Mouse (Mus musculus): ENCODE results near the gene Gm43638. TPM values are rescaled to one million over a fixed set of nuclear protein-coding genes. Genes with fewer than 3 reads are reported as not detected.
"Not testable (repeated sequence)": the region's sequence is repeated elsewhere in the genome, so short reads cannot be mapped to it uniquely, and the experiment has no call there.

Gene Gm43638
- polyA plus RNA-seq (2015; fragmentation: Nextera tagmentation; extraction: Ambion mirVana) = not detected in 2 replicates

GRCm38 (mm10) chr5:87486706-87487105 is at the start of gene Gm43638:
Gene Gm43638 (minus strand): TSS chr5:87486806.
- ATAC-seq (replicated peaks; ENCODE audit: extremely low read depth, insufficient read depth, low FRiP score); H3K27ac ChIP-seq (ENCODE audit: low read length); H3K4me3 ChIP-seq (ENCODE audit: low read length); H3K36me3 ChIP-seq (ENCODE audit: control insufficient read depth, insufficient read depth); H3K4me2 ChIP-seq (ENCODE audit: low read depth, low read length); H3K9ac ChIP-seq (ENCODE audit: low read length); H3K4me1 ChIP-seq (ENCODE audit: control insufficient read depth, insufficient read depth, low read length); H3K27me3 ChIP-seq (ENCODE audit: control insufficient read depth, insufficient read depth, low read length); H3K9me3 ChIP-seq (replicated peaks; ENCODE audit: control insufficient read depth, low read length): not testable (repeated sequence)
- WGBS = 67% methylated on average over 1 of the region's 1 CpGs

- Histone ChIP-seq H3K27me3 (ENCODE audit: control insufficient read depth, insufficient read depth, low read length) (no peaks in the 10 kb centered on the region), H3K9ac (ENCODE audit: low read length) (no peak overlapping the region), H3K27ac (ENCODE audit: low read length) (no peak overlapping the region), H3K4me2 (ENCODE audit: low read depth, low read length) (no peak overlapping the region), H3K36me3 (ENCODE audit: control insufficient read depth, insufficient read depth) (no peaks in the 10 kb centered on the region), H3K9me3 (replicated peaks; ENCODE audit: control insufficient read depth, low read length) (no peaks in the 10 kb centered on the region), H3K4me3 (ENCODE audit: low read length) (no peak overlapping the region), H3K4me1 (ENCODE audit: control insufficient read depth, insufficient read depth, low read length) (no peaks in the 10 kb centered on the region)
- no peak for ATAC-seq (replicated peaks; ENCODE audit: extremely low read depth, insufficient read depth, low FRiP score)
- 76% methylated on average over 4 of the region's 4 CpGs for WGBS
Observed at GRCm38 (mm10) chr5:87535994-87536644, 49.5 kb upstream of the Gm43638 start.

GRCm38 (mm10) chr5:87532288-87532687 is 45.7 kb upstream of the Gm43638 start:
- no peaks in the 10 kb centered on the region for H3K36me3 ChIP-seq (ENCODE audit: control insufficient read depth, insufficient read depth)
- H3K4me3 ChIP-seq (ENCODE audit: low read length) = no peak overlapping the region
- no peak overlapping the region for H3K9ac ChIP-seq (ENCODE audit: low read length)
- H3K4me2 ChIP-seq (ENCODE audit: low read depth, low read length) = no peak overlapping the region
- H3K4me1 ChIP-seq (ENCODE audit: control insufficient read depth, insufficient read depth, low read length) = no peaks in the 10 kb centered on the region
- 59% methylated on average over 2 of the region's 2 CpGs for WGBS
- no peaks in the 10 kb centered on the region for H3K9me3 ChIP-seq (replicated peaks; ENCODE audit: control insufficient read depth, low read length)
- H3K27me3 ChIP-seq (ENCODE audit: control insufficient read depth, insufficient read depth, low read length) = no peaks in the 10 kb centered on the region
- ATAC-seq (replicated peaks; ENCODE audit: extremely low read depth, insufficient read depth, low FRiP score) = no peak
- no peak overlapping the region for H3K27ac ChIP-seq (ENCODE audit: low read length)

- not testable (repeated sequence) for H3K36me3 ChIP-seq (ENCODE audit: control insufficient read depth, insufficient read depth); H3K9ac ChIP-seq (ENCODE audit: low read length); H3K27ac ChIP-seq (ENCODE audit: low read length); H3K27me3 ChIP-seq (ENCODE audit: control insufficient read depth, insufficient read depth, low read length); ATAC-seq (replicated peaks; ENCODE audit: extremely low read depth, insufficient read depth, low FRiP score); H3K9me3 ChIP-seq (replicated peaks; ENCODE audit: control insufficient read depth, low read length); H3K4me3 ChIP-seq (ENCODE audit: low read length); H3K4me2 ChIP-seq (ENCODE audit: low read depth, low read length); H3K4me1 ChIP-seq (ENCODE audit: control insufficient read depth, insufficient read depth, low read length)
- 71% methylated on average over 2 of the region's 2 CpGs for WGBS
Observed at GRCm38 (mm10) chr5:87523561-87523960, 37.0 kb upstream of the Gm43638 start.

GRCm38 (mm10) chr5:87505776-87506458 is 19.3 kb upstream of the Gm43638 start:
- ATAC-seq (replicated peaks; ENCODE audit: extremely low read depth, insufficient read depth, low FRiP score) = no peak

GRCm38 (mm10) chr5:87502687-87503086 is 16.1 kb upstream of the Gm43638 start:
- H3K4me3 ChIP-seq (ENCODE audit: low read length) = no peak overlapping the region
- H3K9me3 ChIP-seq (replicated peaks; ENCODE audit: control insufficient read depth, low read length) = no peaks in the 10 kb centered on the region
- H3K4me2 ChIP-seq (ENCODE audit: low read depth, low read length) = no peak overlapping the region
- no peaks in the 10 kb centered on the region for H3K27me3 ChIP-seq (ENCODE audit: control insufficient read depth, insufficient read depth, low read length)
- H3K4me1 ChIP-seq (ENCODE audit: control insufficient read depth, insufficient read depth, low read length) = no peaks in the 10 kb centered on the region
- H3K27ac ChIP-seq (ENCODE audit: low read length) = no peak overlapping the region
- ATAC-seq (replicated peaks; ENCODE audit: extremely low read depth, insufficient read depth, low FRiP score) = no peak
- 56% methylated on average over 1 of the region's 1 CpGs for WGBS
- no peaks in the 10 kb centered on the region for H3K36me3 ChIP-seq (ENCODE audit: control insufficient read depth, insufficient read depth)
- H3K9ac ChIP-seq (ENCODE audit: low read length) = no peak overlapping the region

More at GRCm38 (mm10) chr5:87505776-87506458, 19.3 kb upstream of the Gm43638 start:
- Histone ChIP-seq H3K4me1 (ENCODE audit: control insufficient read depth, insufficient read depth, low read length) (no peaks in the 10 kb centered on the region), H3K4me2 (ENCODE audit: low read depth, low read length) (no peak overlapping the region), H3K36me3 (ENCODE audit: control insufficient read depth, insufficient read depth) (no peaks in the 10 kb centered on the region), H3K4me3 (ENCODE audit: low read length) (no peak overlapping the region), H3K27ac (ENCODE audit: low read length) (no peak overlapping the region), H3K9ac (ENCODE audit: low read length) (no peak overlapping the region), H3K9me3 (replicated peaks; ENCODE audit: control insufficient read depth, low read length) (no peaks in the 10 kb centered on the region), H3K27me3 (ENCODE audit: control insufficient read depth, insufficient read depth, low read length) (no peaks in the 10 kb centered on the region)
- 51% methylated on average over 4 of the region's 4 CpGs for whole genome bisulfite sequencing

- ATAC-seq (replicated peaks; ENCODE audit: extremely low read depth, insufficient read depth, low FRiP score) = no peak
- Histone ChIP-seq H3K9me3 (replicated peaks; ENCODE audit: control insufficient read depth, low read length) (no peaks in the 10 kb centered on the region), H3K27me3 (ENCODE audit: control insufficient read depth, insufficient read depth, low read length) (no peaks in the 10 kb centered on the region), H3K4me3 (ENCODE audit: low read length) (no peak overlapping the region), H3K27ac (ENCODE audit: low read length) (no peak overlapping the region), H3K9ac (ENCODE audit: low read length) (no peak overlapping the region), H3K4me2 (ENCODE audit: low read depth, low read length) (no peak overlapping the region), H3K4me1 (ENCODE audit: control insufficient read depth, insufficient read depth, low read length) (no peaks in the 10 kb centered on the region), H3K36me3 (ENCODE audit: control insufficient read depth, insufficient read depth) (no peaks in the 10 kb centered on the region)
Observed at GRCm38 (mm10) chr5:87499341-87499740, 12.7 kb upstream of the Gm43638 start.

GRCm38 (mm10) chr5:87498936-87499335 is 12.3 kb upstream of the Gm43638 start:
- Histone ChIP-seq H3K9ac (ENCODE audit: low read length) (no peak overlapping the region), H3K4me1 (ENCODE audit: control insufficient read depth, insufficient read depth, low read length) (no peaks in the 10 kb centered on the region), H3K36me3 (ENCODE audit: control insufficient read depth, insufficient read depth) (no peaks in the 10 kb centered on the region), H3K9me3 (replicated peaks; ENCODE audit: control insufficient read depth, low read length) (no peaks in the 10 kb centered on the region), H3K27ac (ENCODE audit: low read length) (no peak overlapping the region), H3K4me3 (ENCODE audit: low read length) (no peak overlapping the region), H3K4me2 (ENCODE audit: low read depth, low read length) (no peak overlapping the region), H3K27me3 (ENCODE audit: control insufficient read depth, insufficient read depth, low read length) (no peaks in the 10 kb centered on the region)
- ATAC-seq (replicated peaks; ENCODE audit: extremely low read depth, insufficient read depth, low FRiP score) = no peak

GRCm38 (mm10) chr5:87490771-87491170 is 4.2 kb upstream of the Gm43638 start, which contains the start of gene Ugt2a1:
Gene Ugt2a1 (minus strand): TSS chr5:87490871.
- H3K36me3 ChIP-seq (ENCODE audit: control insufficient read depth, insufficient read depth) = no peaks in the 10 kb centered on the region
- H3K9ac ChIP-seq (ENCODE audit: low read length) = no peak within 1 kb of the TSS
- H3K9me3 ChIP-seq (replicated peaks; ENCODE audit: control insufficient read depth, low read length) = no peaks in the 10 kb centered on the region
- H3K4me2 ChIP-seq (ENCODE audit: low read depth, low read length) = no peak within 1 kb of the TSS
- no peaks in the 10 kb centered on the region for H3K27me3 ChIP-seq (ENCODE audit: control insufficient read depth, insufficient read depth, low read length)
- WGBS = 81% methylated on average over 1 of the region's 1 CpGs
- ATAC-seq (replicated peaks; ENCODE audit: extremely low read depth, insufficient read depth, low FRiP score) = no peak
- no peak within 1 kb of the TSS for H3K4me3 ChIP-seq (ENCODE audit: low read length)
- no peak within 1 kb of the TSS for H3K27ac ChIP-seq (ENCODE audit: low read length)
- no peaks in the 10 kb centered on the region for H3K4me1 ChIP-seq (ENCODE audit: control insufficient read depth, insufficient read depth, low read length)

Data from heart, embryonic 16.5 days (tissue).